Mouse (Mus musculus): Measurements from ENCODE around the gene Olfr1137.

Gene Olfr1137

DNA sequence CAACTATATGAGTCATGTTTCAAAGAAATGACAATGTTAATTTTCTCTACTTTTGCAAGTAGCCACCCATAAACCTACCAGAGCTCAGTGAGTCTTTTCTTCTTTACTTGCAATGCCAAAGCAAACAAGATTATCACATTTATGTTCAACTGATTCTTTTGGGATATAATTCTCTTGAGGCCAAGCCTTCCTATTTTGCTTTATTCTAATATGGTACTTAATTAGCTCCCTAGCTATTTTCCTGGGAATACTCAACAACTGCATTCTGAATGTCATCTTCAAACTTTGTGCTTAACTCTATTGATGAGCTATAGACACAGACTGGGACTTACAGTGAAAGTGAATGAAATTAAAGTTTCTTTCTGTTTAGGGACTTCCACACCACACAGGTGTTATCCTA, at the start of gene Olfr1137:
TSS of gene Olfr1137 (minus strand) at position 101 of the 400 bp plus-strand sequence.
- DNase-seq = no peak

- DNase-seq = no peak
Measured at GRCm38 (mm10) chr2:87753891-87754290, 40.9 kb upstream of the Olfr1137 start, which contains the start of gene Olfr1141. Gene Olfr1141, minus strand, starts transcription at chr2:87753991.

DNA sequence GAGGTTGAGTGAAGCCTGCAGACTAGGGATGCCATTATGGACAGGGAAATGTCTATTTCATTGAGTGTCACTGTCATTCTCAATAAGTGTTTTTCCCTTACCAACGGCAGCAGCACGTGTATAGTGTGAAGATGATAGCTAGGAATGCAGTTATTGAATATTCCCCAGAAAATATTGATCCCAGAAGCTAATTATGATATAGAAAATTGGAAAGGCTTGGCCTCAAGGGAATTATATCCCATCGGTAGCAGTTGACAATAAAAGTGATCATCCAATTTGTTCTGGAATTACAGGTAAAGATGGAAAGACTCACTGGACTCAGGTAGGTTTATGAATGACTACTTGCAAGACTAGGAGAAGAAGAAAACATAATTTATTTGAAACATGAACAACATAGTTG, 30.5 kb upstream of the Olfr1137 start, which contains the start of gene Olfr1140:
TSS of gene Olfr1140 (plus strand) at position 301 of the 400 bp plus-strand sequence.
- DNase-seq = no peak

DNA sequence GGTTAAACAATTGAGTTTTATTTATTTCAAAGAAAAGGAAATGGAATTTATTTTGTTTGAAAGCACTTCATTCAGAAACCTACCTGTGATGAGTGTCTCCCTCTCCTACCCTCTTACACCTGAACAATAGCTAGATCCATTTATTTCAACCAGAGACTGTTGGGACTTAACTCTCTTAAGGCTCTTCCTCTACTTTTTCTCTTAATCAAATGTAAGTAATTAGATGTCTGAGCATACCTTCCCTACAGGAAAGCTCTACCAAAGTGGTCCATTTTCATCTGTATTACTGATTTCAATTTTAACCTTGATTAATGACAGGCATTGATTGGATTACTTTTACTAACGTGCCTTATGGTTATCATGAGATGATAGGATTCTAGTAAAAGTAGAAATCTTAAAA, 26.9 kb upstream of the Olfr1137 start, which contains the start of gene Olfr1138:
TSS of gene Olfr1138 (minus strand) at position 101 of the 400 bp plus-strand sequence.
- DNase-seq = no peak

DNA sequence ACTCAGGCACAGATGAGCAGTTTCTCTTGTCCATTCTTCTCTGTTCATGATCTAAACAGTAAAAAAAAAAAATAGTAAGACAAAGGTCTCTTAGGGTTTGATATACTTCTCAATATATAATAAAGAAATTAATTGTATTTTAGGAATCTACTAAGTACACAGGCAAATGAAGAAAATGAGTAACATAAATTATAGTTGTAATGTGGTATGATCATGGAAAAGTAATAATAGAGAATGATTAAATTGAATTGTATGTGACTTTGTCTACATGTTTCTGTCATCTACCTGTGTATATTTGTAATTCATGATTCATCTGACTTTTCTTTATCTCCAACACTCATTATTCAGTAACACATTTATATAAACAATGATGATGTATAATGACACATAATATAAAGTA, 19.1 kb downstream of the Olfr1137 start, which contains the start of gene Olfr1136:
TSS of gene Olfr1136 (minus strand) at position 101 of the 400 bp plus-strand sequence.
- no peak for DNase-seq

DNA sequence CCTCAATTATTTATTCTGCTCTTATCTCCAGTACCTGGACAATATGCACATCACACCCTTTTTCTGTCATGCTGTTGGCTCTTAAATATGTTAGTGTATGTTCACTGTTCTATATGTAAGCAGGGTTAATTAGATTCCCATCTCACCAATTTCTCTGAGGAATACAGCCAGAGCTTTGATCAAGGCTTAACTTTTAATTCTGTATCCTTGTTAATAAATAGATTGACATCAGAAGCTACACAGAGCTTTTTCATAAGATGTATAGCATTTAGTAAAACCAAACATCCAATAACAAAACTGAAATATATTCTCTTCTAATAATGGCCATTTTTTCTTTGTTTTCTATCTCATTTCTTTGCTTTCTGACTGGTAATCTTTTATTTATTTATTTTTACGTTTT, 39.4 kb downstream of the Olfr1137 start, which contains the start of gene Olfr1135:
TSS of gene Olfr1135 (minus strand) at position 101 of the 400 bp plus-strand sequence.
- no peak for DNase-seq
